Mouse (Mus musculus) forebrain, embryonic 14.5 days (tissue): ENCODE results near the gene Usp49. TPM values are rescaled to one million over a fixed set of nuclear protein-coding genes. Genes with fewer than 3 reads are reported as not detected.
"Not testable (repeated sequence)": the region's sequence is repeated elsewhere in the genome, so short reads cannot be mapped to it uniquely, and the experiment has no call there.

Experiments
- ATAC-seq: fragments of 200-750 bp; cut with Nextera tagmentation; 2 replicates; pipeline ENCODE4 v1.8.0; 2017; ENCODE audit warnings: mild to moderate bottlenecking, moderate library complexity
- DNase-seq: peaks from one replicate; pipeline ENCODE4 v3.0.0-alpha.2; 2015; ENCODE audit warnings: low spot score
- H3K27ac ChIP-seq: fragments of 300-500 bp; sonication (generic); 2 replicates; pipeline ENCODE4 v1.5.1; 2014; ENCODE audit warnings: low read depth, mild to moderate bottlenecking, control low read depth, low read length, moderate library complexity
- H3K27me3 ChIP-seq: fragments of 300-500 bp; sonication (generic); replicated peaks from 2 replicates; pipeline ENCODE4 v1.6.1; 2014; ENCODE audit warnings: low read length, control low read depth, mixed read lengths; ENCODE audit not compliant: control insufficient read depth, insufficient read depth
- H3K36me3 ChIP-seq: fragments of 300-500 bp; sonication (generic); 2 replicates; pipeline ENCODE4 v1.6.1; 2014; ENCODE audit warnings: low read length, control low read depth; ENCODE audit not compliant: control insufficient read depth, insufficient read depth
- H3K4me1 ChIP-seq: fragments of 300-500 bp; sonication (generic); 2 replicates; pipeline ENCODE4 v1.6.1; 2014; ENCODE audit warnings: antibody characterized with exemption, low read length, control low read depth; ENCODE audit not compliant: control insufficient read depth, insufficient read depth
- H3K4me2 ChIP-seq: fragments of 300-500 bp; sonication (generic); 2 replicates; pipeline ENCODE4 v1.6.1; 2014; ENCODE audit warnings: mild to moderate bottlenecking, control low read depth, low read length
- H3K4me3 ChIP-seq: fragments of 300-500 bp; sonication (generic); 2 replicates; pipeline ENCODE4 v1.5.1; 2014; ENCODE audit warnings: low read depth, low read length, control low read depth
- H3K9ac ChIP-seq: fragments of 300-500 bp; sonication (generic); 2 replicates; pipeline ENCODE4 v1.6.1; 2014; ENCODE audit warnings: mild to moderate bottlenecking, low read length, control low read depth, moderate library complexity
- H3K9me3 ChIP-seq: fragments of 300-500 bp; sonication (generic); replicated peaks from 2 replicates; pipeline ENCODE4 v1.6.1; 2016; ENCODE audit warnings: low read length, control low read depth, mixed read lengths; ENCODE audit not compliant: control insufficient read depth
- WGBS: fragments of 180-500 bp; shearing (Covaris S2); extraction: QIAGEN DNeasy Blood & Tissue Kit; methylation state at CpG from one replicate; pipeline ENCODE4 v1.1.7; 2014; 5-methylcytosine and 5-hydroxymethylcytosine counted together
- polyA plus RNA-seq: library from polyadenylated mRNA; unstranded; fragments of >200 nt; fragmentation: Nextera tagmentation; extraction: Ambion mirVana; gene quantifications from 2 replicates; pipeline ENCODE4 v1.2.1, GENCODE M21; 2014

The Usp49 gene
- polyA plus RNA-seq, 1 experiment from 2014 or later, result 6.6 TPM

DNA sequence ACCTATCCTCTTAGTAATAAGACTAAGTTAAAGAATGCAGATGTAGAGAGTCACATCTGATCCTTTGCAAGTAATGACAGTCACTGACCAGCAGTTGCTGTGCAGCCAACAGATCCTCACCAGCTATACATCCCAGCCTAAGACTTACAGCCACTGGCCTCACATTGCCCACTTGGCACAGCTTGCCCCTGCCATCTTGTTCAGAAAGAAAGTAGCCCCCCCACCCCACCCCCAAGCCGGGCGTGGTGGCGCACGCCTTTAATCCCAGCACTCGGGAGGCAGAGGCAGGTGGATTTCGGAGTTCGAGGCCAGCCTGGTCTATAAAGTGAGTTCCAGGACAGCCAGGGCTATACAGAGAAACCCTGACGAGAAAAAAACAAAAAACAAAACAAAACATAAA lies 23.9 kb downstream of the Usp49 start:
- H3K36me3 ChIP-seq, result peaks cover 30% of the 10 kb centered on the region
- not testable (repeated sequence) for H3K9me3 ChIP-seq, ATAC-seq, DNase-seq, H3K4me2 ChIP-seq, H3K4me1 ChIP-seq, H3K9ac ChIP-seq, H3K27ac ChIP-seq, H3K4me3 ChIP-seq, H3K27me3 ChIP-seq
- 94% methylated on average over 8 of the region's 8 CpGs for WGBS

DNA sequence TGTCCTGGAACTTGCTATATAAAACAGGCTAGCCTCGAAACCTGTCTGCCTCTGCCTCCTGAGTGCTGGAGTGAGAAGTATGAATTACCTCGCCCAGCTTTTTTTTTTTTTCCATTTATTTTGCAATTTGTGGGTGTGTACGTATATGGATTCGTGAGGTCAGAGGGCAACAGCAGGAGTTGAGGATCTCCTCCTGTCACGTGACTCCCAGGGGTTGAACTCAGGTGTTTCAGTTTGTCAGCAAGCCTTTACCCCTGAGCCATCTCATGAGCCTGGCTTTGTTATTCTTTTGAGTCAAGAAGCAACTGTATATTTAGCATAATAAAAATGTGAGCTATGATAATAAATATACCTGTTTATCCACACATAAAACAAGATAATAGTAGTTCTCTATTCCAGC lies 25.2 kb downstream of the Usp49 start:
- Histone ChIP-seq H3K9ac (no peak overlapping the region), H3K4me3 (no peak overlapping the region), H3K27me3 (no peaks in the 10 kb centered on the region), H3K9me3 (no peaks in the 10 kb centered on the region), H3K4me2 (no peak overlapping the region), H3K36me3 (peaks cover 24% of the 10 kb centered on the region), H3K4me1 (no peaks in the 10 kb centered on the region), H3K27ac (no peak overlapping the region)
- DNase-seq (no peak), ATAC-seq (no peak)
- WGBS, result 88% methylated on average over 5 of the region's 5 CpGs

DNA sequence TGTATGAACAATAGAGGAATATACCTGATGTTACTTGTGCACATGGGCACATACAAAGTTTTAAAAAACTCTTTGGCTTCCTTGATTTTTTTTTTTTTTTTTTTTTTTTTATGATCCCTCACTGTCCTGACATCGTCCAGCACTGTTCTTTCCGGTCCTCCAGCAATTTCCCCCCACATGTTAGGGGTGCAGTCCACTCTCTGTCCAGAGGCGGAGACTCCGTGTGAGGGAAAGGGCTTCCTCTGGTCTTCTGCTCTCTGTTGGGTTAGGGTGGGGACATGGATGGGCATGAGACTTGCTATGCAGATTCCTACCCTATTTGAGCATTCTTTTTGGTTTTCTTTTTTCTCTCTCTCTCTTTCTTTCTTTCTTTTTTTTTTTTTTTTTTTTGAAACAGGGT lies 27.4 kb downstream of the Usp49 start:
- no peak overlapping the region for H3K4me2 ChIP-seq
- no peaks in the 10 kb centered on the region for H3K4me1 ChIP-seq
- no peak overlapping the region for H3K9ac ChIP-seq
- WGBS, result 84% methylated on average over 4 of the region's 4 CpGs
- peaks cover 22% of the 10 kb centered on the region for H3K36me3 ChIP-seq
- no peak overlapping the region for H3K4me3 ChIP-seq
- H3K27ac ChIP-seq, result no peak overlapping the region
- no peaks in the 10 kb centered on the region for H3K27me3 ChIP-seq
- no peak for DNase-seq
- H3K9me3 ChIP-seq, result no peaks in the 10 kb centered on the region
- no peak for ATAC-seq

- H3K27ac ChIP-seq, result no peak overlapping the region
- H3K9me3 ChIP-seq, result no peaks in the 10 kb centered on the region
- ATAC-seq (no peak), DNase-seq (no peak)
- H3K9ac ChIP-seq, result no peak overlapping the region
- WGBS, result 82% methylated on average over 3 of the region's 3 CpGs
- H3K36me3 ChIP-seq, result peaks cover 17% of the 10 kb centered on the region
- H3K4me3 ChIP-seq, result no peak overlapping the region
- no peak overlapping the region for H3K4me2 ChIP-seq
- H3K4me1 ChIP-seq, result no peaks in the 10 kb centered on the region
- no peaks in the 10 kb centered on the region for H3K27me3 ChIP-seq
These were observed 28.3 kb downstream of the Usp49 start for GRCm38 (mm10) chr17:47658741-47659243.

DNA sequence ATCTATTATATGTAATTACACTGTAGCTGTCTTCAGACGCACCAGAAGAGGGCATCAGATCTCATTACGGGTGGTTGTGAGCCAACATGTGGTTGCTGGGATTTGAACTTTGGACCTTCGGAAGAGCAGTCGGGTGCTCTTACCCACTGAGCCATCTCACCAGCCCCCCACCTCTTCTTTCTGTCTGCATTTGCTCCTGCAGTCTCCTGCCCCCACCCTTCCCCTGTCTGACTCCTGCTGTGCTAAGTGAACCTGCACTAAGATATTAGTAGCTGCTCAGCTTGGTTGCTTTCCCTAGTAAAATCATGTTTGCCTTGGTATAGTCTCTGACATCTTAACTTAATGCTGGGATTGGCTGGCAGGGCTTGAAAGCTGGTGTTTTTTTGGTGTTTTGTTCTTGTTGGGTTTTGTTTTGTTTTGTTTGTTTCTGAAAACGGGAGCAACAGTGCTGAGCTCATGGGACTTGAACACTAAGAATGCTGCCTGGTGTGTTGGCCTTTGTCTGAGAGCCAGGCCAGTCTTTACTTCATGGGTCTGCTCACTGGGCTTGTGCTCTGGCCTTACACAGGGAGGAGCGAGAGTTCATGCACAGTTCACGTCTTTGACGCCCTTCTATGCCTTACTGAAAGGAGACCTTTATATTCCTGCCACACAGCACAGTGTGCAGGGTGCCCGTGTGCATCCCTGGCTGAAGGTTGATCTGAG lies 32.7 kb downstream of the Usp49 start:
- Histone ChIP-seq H3K27me3 (no peaks in the 10 kb centered on the region), H3K9ac (no peak overlapping the region), H3K4me3 (no peak overlapping the region), H3K36me3 (no peaks in the 10 kb centered on the region), H3K4me2 (no peak overlapping the region), H3K9me3 (no peaks in the 10 kb centered on the region), H3K4me1 (no peaks in the 10 kb centered on the region), H3K27ac (no peak overlapping the region)
- ATAC-seq (peak; percentile 40; the same call in 1 of the 2 replicates), DNase-seq (peak; percentile 33)
- 18% methylated on average over 9 of the region's 9 CpGs for WGBS

DNA sequence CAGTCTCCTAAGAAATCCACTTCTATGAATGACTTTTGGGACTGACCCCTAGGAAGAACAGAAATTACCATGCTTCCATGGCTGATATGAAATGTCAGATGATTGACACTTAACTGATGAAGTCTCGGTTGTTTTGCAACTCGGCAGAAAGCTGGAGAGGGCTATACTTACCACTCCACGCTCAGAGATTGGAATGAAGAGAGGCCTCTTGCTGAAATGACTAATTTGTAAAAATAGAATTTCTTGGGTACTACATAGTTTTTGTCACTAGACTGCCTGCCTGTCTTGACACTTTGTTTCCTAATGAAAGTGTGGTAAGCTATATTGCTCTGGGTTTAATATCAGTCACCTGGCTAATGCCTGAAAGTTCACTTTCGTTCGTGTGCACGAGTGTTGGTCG lies 34.0 kb downstream of the Usp49 start:
- no peak overlapping the region for H3K27ac ChIP-seq
- no peaks in the 10 kb centered on the region for H3K4me1 ChIP-seq
- H3K9me3 ChIP-seq, result no peaks in the 10 kb centered on the region
- H3K9ac ChIP-seq, result no peak overlapping the region
- no peak overlapping the region for H3K4me3 ChIP-seq
- no peaks in the 10 kb centered on the region for H3K36me3 ChIP-seq
- WGBS, result 83% methylated on average over 7 of the region's 7 CpGs
- DNase-seq (no peak), ATAC-seq (no peak)
- no peak overlapping the region for H3K4me2 ChIP-seq
- H3K27me3 ChIP-seq, result no peaks in the 10 kb centered on the region

DNA sequence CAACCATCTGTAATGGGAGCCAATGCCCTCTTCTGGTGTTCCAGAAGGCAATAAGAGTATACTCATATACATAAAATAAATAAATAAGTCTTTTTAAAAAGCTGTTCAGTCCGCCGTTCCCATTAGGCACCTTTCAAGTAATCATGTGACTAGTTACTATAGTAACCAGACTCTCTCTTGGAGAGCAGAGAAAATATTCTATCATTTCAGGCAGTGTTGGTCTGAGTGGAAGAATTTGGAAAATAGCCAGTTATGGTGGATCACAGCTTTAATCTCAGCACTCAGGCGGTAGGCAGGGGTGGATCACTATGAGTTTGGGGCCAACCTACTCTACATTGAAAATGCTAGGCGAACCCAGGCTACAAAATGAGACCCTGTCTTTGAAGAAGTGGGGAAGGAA lies 38.7 kb downstream of the Usp49 start:
- Histone ChIP-seq H3K27me3 (peaks cover 14% of the 10 kb centered on the region), H3K4me1 (peaks cover 4% of the 10 kb centered on the region; the same call in 1 of the 2 replicates), H3K9me3 (no peaks in the 10 kb centered on the region), H3K9ac (no peak overlapping the region), H3K4me2 (no peak overlapping the region), H3K36me3 (peaks cover 15% of the 10 kb centered on the region), H3K4me3 (no peak overlapping the region), H3K27ac (no peak overlapping the region)
- WGBS, result 47% methylated on average over 4 of the region's 4 CpGs
- DNase-seq (peak; percentile 71), ATAC-seq (peak; percentile 53; the same call in 1 of the 2 replicates)

DNA sequence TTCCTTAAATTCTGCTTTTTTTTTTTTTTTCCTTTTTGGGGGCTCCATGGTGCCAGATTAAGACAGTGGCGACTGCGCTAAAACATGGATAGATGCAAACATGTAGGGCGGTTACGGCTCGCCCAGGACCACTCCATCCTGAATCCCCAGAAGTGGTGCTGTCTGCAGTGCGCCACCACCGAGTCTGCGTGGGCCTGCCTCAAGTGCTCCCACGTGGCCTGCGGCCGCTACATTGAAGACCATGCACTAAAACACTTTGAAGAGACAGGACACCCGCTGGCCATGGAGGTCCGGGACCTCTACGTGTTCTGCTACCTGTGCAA lies 41.5 kb downstream of the Usp49 start:
- 15% methylated on average over 14 of the region's 14 CpGs for WGBS
- peak overlapping the region; percentile 43; the same call in 1 of the 2 replicates for H3K9ac ChIP-seq
- peaks cover 14% of the 10 kb centered on the region for H3K27me3 ChIP-seq
- DNase-seq, result no peak
- H3K4me3 ChIP-seq, result peak overlapping the region; percentile 26
- H3K9me3 ChIP-seq, result no peaks in the 10 kb centered on the region
- peaks cover 33% of the 10 kb centered on the region for H3K36me3 ChIP-seq
- H3K4me1 ChIP-seq, result peaks cover 4% of the 10 kb centered on the region; the same call in 1 of the 2 replicates
- H3K27ac ChIP-seq, result no peak overlapping the region
- no peak for ATAC-seq
- H3K4me2 ChIP-seq, result peak overlapping the region; percentile 47

DNA sequence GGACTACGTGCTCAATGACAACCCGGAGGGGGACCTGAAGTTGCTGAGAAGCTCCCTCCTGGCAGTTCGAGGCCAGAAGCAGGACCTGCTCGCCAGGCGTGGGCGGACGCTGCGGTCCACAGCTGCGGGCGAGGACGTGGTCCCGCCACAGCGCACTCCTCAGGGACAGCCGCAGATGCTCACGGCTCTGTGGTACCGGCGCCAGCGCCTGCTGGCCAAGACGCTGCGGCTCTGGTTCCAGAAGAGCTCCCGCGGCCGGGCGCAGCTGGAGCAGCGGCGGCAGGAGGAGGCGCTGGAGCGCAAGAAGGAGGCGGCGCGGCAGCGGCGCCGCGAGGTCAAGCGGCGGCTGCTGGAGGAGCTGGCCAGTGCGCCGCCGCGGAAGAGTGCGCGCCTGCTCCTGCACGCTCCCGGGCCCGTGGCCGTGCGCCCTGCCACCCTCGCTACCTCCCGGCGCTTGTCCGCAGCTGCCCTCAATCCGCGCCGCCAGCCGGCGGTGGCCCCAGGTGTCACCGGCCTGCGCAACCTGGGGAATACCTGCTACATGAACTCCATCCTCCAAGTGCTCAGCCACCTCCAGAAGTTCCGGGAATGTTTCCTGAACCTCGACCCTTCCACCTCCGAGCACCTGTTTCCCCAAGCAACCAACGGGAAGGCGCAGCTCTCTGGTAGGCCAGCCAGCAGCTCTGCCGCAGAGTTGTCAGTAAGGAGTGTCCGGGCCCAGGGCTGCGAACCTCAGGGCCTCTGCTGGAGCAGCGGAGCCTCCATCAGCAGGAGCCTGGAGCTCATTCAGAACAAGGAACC lies 42.0 kb downstream of the Usp49 start:
- peak; percentile 47 for ATAC-seq
- peak overlapping the region; percentile 26 for H3K4me3 ChIP-seq

More for the DNA sequence above, 42.0 kb downstream of the Usp49 start:
- H3K27ac ChIP-seq, result no peak overlapping the region
- DNase-seq, result peak; percentile 46
- H3K9me3 ChIP-seq, result no peaks in the 10 kb centered on the region
- peak overlapping the region; percentile 43 for H3K9ac ChIP-seq
- peaks cover 4% of the 10 kb centered on the region; the same call in 1 of the 2 replicates for H3K4me1 ChIP-seq
- H3K4me2 ChIP-seq, result peak overlapping the region; percentile 47
- peaks cover 14% of the 10 kb centered on the region for H3K27me3 ChIP-seq
- 5% methylated on average over 68 of the region's 68 CpGs for WGBS
- H3K36me3 ChIP-seq, result peaks cover 36% of the 10 kb centered on the region
